Mouse (Mus musculus): ENCODE data around the gene Auts2. TPM values are rescaled to one million over a fixed set of nuclear protein-coding genes. Genes with fewer than 3 reads are reported as not detected.

The Auts2 gene
- total and polyA plus RNA-seq, 3 experiments: not detected

- TF ChIP-seq POLR2A (IDR thresholded peaks at IDR 0.05; ENCODE audit: low read depth, low read length) (no peak), PAX5 (IDR thresholded peaks at IDR 0.05; ENCODE audit: low read length) (no peak), BHLHE40 (IDR thresholded peaks at IDR 0.05; ENCODE audit: low read depth, low read length) (no peak), RCOR1 (conservative IDR thresholded peaks at IDR 0.05; ENCODE audit: low read depth, low read length) (no peak), ETS1 (conservative IDR thresholded peaks at IDR 0.05; ENCODE audit: low read depth, low read length) (no peak), NRF1 (IDR thresholded peaks at IDR 0.05; ENCODE audit: low read depth, low read length) (no peak), KAT2A (IDR thresholded peaks at IDR 0.05; ENCODE audit: insufficient replicate concordance, low read length) (no peak), MAFK (IDR thresholded peaks at IDR 0.05; ENCODE audit: insufficient replicate concordance, low read length) (no peak), SIN3A (IDR thresholded peaks at IDR 0.05; ENCODE audit: low read length) (no peak), ZNF384 (IDR thresholded peaks at IDR 0.05; ENCODE audit: low read depth, low read length) (no peak), E2F4 (IDR thresholded peaks at IDR 0.05; ENCODE audit: insufficient replicate concordance, low read depth, low read length) (no peak)
- H3K9me3 ChIP-seq (replicated peaks; ENCODE audit: low read length): peaks cover 86% of the 10 kb centered on the region
- in situ Hi-C loops (cut with MboI; ENCODE audit: low pct_ligation_motif_present, low pct_unique_long_range_greater_than_20kb, low sequenced_read_pairs) (no loop called here), dilution Hi-C loops (cut with MboI; ENCODE audit: extremely low pct_ligation_motif_present, extremely low pct_unique_long_range_greater_than_20kb, low sequenced_read_pairs) (no loop called here)
- no peaks in the 10 kb centered on the region for H3K27me3 ChIP-seq (replicated peaks)
- no peaks in the 10 kb centered on the region for H3K36me3 ChIP-seq (replicated peaks in 1 of 2; ENCODE audit: control insufficient read depth in 1 of 2, insufficient read depth in 1 of 2, low read length in 1 of 2)
- H3K4me1 ChIP-seq (ENCODE audit: control insufficient read depth in 1 of 2, insufficient read depth in 2 of 2): no peaks in the 10 kb centered on the region
- no peak overlapping the region for H3K4me3 ChIP-seq (replicated peaks in 1 of 3; ENCODE audit: low read depth in 2 of 3, low read length in 2 of 3, poor library complexity in 1 of 3)
- no peak for DNase-seq (ENCODE audit: extremely low read depth)
- no peak overlapping the region for H3K9ac ChIP-seq (ENCODE audit: insufficient read depth, low read depth)
- no peak overlapping the region for H3K27ac ChIP-seq (ENCODE audit: insufficient read depth, low read depth)
- H3K79me2 ChIP-seq (replicated peaks; ENCODE audit: control insufficient read depth, extremely low read depth, insufficient read depth, poor library complexity, severe bottlenecking): no peaks in the 10 kb centered on the region
- no peak overlapping the region for H3K4me2 ChIP-seq (ENCODE audit: insufficient read depth, low read depth, poor library complexity, severe bottlenecking)
These were observed 888.9 kb downstream of the Auts2 start for GRCm38 (mm10) chr5:131654206-131654605.

- dilution Hi-C loops (cut with MboI; ENCODE audit: extremely low pct_ligation_motif_present, extremely low pct_unique_long_range_greater_than_20kb, low sequenced_read_pairs): no loop called here
- TF ChIP-seq TBP (conservative IDR thresholded peaks at IDR 0.05; ENCODE audit: low read depth, low read length) (no peak), ZMIZ1 (IDR thresholded peaks at IDR 0.05; ENCODE audit: low read depth, low read length) (no peak), KAT2A (IDR thresholded peaks at IDR 0.05; ENCODE audit: insufficient replicate concordance, low read length) (no peak), MAZ (IDR thresholded peaks at IDR 0.05; ENCODE audit: low read depth, low read length) (no peak), ZNF384 (IDR thresholded peaks at IDR 0.05; ENCODE audit: low read depth, low read length) (no peak)
- Histone ChIP-seq H3K9me3 (replicated peaks; ENCODE audit: low read length) (peaks cover 85% of the 10 kb centered on the region), H3K4me3 (replicated peaks in 1 of 3; ENCODE audit: low read depth in 2 of 3, low read length in 2 of 3, poor library complexity in 1 of 3) (no peak overlapping the region), H3K9ac (ENCODE audit: insufficient read depth, low read depth) (no peak overlapping the region), H3K27me3 (replicated peaks) (no peaks in the 10 kb centered on the region), H3K27ac (ENCODE audit: insufficient read depth, low read depth) (no peak overlapping the region), H3K79me2 (replicated peaks; ENCODE audit: control insufficient read depth, extremely low read depth, insufficient read depth, poor library complexity, severe bottlenecking) (no peaks in the 10 kb centered on the region), H3K36me3 (replicated peaks in 1 of 2; ENCODE audit: control insufficient read depth in 1 of 2, insufficient read depth in 1 of 2, low read length in 1 of 2) (no peaks in the 10 kb centered on the region), H3K4me2 (ENCODE audit: insufficient read depth, low read depth, poor library complexity, severe bottlenecking) (no peak overlapping the region), H3K4me1 (ENCODE audit: control insufficient read depth in 1 of 2, insufficient read depth in 2 of 2) (no peaks in the 10 kb centered on the region)
- in situ Hi-C loops (cut with MboI; ENCODE audit: low pct_ligation_motif_present, low pct_unique_long_range_greater_than_20kb, low sequenced_read_pairs): no loop called here
- DNase-seq (ENCODE audit: extremely low read depth): no peak
These were observed 892.7 kb downstream of the Auts2 start for GRCm38 (mm10) chr5:131650381-131650891.

Data from CH12.LX (cell line).